Mouse (Mus musculus): Measurements from ENCODE around the gene Tbcd.

Gene Tbcd

DNA sequence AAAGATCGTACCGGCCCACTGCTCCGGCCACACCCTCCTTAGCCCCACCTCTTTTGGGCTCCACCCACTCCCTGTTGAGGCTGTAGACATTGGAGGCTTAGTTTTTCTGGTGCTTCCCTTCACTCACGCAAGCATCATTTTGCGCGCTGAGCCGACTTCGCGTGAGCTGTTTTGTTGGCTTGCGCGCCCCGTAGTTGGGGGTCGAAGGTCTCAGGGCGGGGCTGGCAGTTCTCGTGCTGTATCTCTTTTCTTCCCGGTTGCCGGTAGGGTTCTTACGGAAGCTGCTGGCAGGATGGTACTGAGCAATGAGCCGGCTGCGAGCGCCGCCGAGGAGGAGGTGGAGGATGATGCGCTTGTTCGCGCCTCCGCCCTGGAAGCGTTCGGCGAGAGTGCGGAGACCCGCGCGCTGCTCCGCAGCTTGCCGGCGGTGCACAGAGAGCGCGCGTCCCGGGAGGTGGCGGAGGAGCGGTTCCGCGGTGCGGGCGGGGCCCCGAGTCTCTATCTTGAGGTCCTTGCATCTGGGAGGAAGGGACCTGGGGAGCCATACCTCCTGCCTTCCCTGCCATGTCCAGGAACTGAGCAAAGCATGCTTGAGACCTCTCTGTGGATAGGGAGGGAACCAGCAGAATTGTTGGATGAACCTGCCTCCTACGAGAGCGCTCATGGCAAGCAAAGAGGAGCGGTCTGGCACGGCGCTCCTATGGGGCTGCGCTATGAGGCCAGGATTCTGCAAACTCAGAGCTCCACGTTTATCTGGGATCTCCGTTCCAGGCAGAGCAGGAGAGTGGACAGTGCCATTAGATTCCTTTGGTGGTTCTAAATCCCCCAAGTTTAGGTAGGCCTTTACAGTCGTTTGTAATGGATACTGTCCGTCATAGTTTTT is at the start of gene Tbcd:
Tbcd (plus strand) TSS at position 197 of the 883 bp plus-strand sequence.
- TF ChIP-seq GATA4 (IDR thresholded peaks at IDR 0.05; ENCODE audit: insufficient replicate concordance, low read length), result peak; percentile 57; the same call in 1 of the 2 replicates

DNA sequence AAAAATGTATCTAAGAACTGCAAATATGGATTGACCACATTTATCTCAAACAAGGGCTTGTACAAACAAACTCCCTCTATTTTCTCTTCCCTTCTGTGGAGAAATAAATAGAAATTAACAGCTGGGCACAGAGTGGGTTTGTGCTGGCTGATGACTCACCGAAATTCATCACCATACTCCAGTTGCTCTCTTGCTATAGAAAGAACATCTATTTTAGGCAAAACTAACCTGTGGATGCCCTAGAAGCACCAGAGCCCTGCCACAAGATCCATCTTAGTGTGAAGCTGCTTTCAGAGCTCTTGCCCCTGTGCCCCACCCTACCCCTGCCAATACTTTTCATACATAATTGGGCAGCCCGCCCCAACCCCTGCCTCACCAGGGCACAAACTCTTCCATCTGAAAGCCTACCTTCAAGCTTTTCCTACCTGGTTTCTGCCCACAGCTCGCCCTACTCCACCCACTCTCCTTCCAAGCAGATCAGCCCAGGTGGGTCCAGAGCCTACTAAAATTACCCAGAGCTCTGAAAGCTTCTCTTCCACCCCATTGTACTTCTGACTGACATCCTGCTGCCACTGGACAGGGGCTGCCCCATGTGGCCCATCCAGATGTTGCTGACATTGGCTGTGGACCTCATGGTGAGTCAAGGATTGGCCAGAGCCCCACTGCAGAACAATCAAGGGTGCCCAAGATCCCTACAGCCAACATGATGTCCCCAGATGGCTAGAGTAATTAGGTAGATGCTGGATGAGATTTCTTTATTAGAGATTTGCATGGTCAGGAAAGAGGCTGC is 44.2 kb upstream of the Tbcd start:
- TF ChIP-seq GATA4 (IDR thresholded peaks at IDR 0.05; ENCODE audit: insufficient replicate concordance, low read length), result no peak

DNA sequence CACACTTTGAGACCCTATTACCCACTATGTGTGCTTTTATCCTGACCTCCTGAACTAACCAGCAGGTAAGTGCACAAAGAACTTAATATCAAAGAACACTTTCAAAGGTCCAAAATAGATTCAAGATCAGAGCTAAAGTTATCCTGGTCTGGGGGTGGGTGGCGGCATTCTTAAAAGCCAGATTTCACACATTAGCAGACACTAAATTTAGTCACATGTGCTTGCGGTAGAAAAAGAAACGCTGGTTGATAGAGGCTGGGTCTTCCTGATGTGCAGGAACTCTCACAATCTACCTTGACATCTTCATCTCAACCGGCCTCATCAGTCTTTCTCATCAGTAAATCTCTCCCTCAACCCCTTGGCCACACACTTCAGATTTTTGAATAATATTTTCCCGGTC is 37.0 kb upstream of the Tbcd start:
- no peak for TF ChIP-seq GATA4 (IDR thresholded peaks at IDR 0.05; ENCODE audit: insufficient replicate concordance, low read length)

DNA sequence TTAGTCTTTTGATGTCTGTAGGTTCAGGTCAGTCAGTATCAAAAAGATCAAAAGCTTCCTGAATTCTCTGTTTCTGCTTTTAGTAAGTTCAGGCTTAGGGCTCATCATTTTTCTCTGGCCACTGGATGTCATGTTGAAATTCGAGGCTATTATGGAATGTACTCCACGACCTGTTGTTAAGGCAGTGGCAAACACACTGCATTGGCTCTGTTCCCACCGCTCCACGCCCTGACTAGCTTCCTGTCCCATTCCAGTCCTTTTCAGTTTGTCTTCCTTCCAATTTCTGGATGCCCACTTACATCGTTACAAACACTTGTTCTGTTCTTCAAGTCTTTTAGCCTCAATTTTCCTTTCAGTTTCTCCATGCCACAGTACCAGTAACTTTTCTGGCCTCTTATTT is 36.4 kb upstream of the Tbcd start:
- no peak for TF ChIP-seq GATA4 (IDR thresholded peaks at IDR 0.05; ENCODE audit: insufficient replicate concordance, low read length)

DNA sequence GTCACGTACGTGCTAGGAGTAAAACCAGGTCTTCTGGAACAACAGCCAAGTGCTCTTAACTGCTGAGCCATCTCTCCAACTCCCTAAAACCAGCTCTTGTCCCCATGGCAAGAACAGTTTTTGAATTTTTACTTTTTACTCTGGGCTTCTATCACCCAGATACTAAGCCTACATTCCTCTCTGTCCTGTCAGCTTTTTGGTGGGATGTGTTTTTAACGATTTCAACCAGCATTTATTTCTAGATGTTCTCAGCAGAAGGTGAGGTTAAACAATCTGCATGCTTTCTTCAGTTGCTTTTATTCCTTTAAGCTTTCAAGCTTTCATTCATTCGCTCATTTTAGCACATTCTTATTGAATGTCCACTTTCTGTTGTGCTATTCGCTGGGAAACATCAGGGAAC is 33.8 kb upstream of the Tbcd start:
- TF ChIP-seq GATA4 (IDR thresholded peaks at IDR 0.05; ENCODE audit: insufficient replicate concordance, low read length), result no peak

DNA sequence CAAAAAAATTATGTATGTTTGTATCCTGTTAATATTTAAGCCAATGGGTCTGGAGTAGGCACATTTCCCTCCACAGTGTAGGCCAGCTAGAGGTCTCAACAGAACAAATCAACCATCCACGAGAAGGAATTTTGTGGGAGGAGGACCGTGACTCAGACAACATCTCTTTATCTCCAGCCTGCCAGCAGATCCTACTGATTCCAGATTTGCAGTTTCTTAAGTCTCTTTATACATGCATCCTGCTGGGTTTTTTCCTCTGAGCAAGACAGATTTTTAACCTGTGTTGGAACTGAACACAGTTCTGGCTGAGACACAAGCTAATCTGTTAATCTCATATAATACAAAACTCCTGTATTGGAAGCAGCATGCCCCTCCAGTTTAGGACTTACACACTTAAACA is 32.8 kb upstream of the Tbcd start:
- no peak for TF ChIP-seq GATA4 (IDR thresholded peaks at IDR 0.05; ENCODE audit: insufficient replicate concordance, low read length)

DNA sequence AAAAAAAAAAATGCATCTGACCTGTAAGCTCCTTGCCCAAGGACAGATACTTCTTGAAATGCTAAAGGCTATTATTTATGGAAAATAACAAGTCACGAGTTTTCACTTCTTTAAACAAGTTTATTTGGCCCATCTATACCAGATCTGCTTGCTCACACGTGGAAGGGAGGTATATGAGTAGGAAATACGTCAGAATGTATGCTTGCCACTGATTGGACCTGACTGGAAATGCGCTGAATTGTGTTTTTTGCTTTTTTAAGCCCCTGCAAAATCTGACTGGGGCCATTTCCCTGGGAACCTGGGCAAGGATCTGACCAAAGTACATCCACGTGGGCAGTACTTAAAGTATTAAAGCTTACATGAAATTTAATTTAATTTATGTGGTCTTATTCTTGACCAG is 31.4 kb upstream of the Tbcd start:
- TF ChIP-seq GATA4 (IDR thresholded peaks at IDR 0.05; ENCODE audit: insufficient replicate concordance, low read length), result no peak

DNA sequence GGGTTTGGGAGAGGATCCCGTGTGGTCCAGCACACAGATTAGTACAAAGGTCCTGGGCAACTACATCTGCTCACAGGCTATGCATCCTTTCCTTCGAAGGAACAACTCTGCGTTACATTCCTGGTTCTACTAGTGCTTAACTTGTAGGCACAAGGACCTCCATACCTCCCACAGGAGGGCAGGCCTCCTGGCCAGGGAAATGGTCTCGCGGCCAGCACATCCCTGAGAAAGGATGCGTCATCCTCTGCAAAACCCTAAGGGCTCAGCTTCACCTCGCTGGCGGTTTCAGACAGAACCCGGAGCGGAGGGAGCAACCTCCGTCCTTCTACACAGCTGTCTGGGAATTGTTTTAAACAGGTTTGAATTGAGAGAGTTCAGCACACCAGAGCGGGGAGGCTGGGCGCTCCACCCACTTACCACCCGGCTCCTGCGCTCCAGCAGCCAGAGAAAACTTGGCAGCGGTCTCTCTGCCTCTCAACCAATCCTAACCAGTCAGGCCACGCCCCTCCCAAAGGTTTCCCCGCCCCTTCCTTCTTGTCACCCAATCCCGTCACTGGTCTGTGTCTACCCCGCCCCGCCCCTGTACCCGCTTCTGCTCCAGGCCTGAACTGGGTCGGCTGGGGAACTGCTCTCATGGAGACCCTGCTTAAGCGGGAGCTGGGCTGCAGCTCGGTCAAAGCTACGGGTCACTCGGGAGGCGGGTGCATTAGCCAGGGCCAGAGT is 30.8 kb upstream of the Tbcd start, which contains the start of gene Fn3krp:
Fn3krp (plus strand) TSS at position 572 of the 723 bp plus-strand sequence.
- no peak for TF ChIP-seq GATA4 (IDR thresholded peaks at IDR 0.05; ENCODE audit: insufficient replicate concordance, low read length)

DNA sequence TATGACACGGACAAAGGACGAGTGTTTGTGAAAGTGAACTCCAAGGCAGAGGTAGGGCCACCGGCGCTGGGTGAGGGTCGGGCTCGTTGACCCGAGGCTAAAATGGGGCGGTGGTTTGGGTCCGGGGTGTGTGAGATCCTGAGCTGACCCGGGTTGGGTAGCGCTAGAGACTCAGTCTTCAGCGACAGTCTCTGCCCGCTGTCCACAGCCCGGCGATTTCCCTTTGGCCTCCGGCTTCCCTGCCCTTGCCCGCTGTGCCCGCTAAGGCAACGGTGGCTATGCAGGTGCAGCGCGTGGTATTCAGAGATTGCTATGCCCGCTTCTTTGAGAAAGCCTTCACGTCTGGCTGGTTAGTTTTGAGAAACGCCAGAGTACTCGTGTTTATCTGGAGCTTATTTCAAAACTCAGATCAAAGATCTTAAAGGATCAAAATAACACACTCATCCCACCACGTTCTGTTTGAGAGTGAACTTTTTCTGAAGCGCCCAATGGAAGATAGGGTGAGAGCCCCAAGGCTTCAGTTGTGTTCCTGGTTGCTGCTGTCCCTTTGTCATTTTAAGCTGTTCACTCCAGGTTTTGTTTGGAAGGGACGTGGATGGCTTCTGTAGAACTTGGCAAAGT is 30.1 kb upstream of the Tbcd start:
- no peak for TF ChIP-seq GATA4 (IDR thresholded peaks at IDR 0.05; ENCODE audit: insufficient replicate concordance, low read length)

DNA sequence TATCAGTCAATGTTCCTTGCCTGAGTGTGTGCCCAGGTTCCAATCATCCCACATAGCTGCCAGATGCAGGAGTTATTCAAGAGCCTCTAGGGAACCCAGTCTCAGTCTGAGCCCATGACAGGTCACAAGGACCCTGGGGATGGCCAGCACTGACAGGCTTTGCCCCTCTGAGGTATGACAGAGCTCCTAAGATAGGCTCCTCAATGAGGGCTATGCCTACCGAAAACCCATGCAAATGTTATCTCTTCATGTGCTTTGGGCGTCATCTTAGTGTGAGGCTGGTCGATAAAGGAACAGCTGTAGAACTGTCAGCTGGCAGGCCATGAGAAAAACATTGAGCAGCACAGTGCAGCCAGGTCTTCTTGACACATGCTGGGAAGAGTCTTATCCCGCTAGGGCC is 18.4 kb upstream of the Tbcd start:
- no peak for TF ChIP-seq GATA4 (IDR thresholded peaks at IDR 0.05; ENCODE audit: insufficient replicate concordance, low read length)

DNA sequence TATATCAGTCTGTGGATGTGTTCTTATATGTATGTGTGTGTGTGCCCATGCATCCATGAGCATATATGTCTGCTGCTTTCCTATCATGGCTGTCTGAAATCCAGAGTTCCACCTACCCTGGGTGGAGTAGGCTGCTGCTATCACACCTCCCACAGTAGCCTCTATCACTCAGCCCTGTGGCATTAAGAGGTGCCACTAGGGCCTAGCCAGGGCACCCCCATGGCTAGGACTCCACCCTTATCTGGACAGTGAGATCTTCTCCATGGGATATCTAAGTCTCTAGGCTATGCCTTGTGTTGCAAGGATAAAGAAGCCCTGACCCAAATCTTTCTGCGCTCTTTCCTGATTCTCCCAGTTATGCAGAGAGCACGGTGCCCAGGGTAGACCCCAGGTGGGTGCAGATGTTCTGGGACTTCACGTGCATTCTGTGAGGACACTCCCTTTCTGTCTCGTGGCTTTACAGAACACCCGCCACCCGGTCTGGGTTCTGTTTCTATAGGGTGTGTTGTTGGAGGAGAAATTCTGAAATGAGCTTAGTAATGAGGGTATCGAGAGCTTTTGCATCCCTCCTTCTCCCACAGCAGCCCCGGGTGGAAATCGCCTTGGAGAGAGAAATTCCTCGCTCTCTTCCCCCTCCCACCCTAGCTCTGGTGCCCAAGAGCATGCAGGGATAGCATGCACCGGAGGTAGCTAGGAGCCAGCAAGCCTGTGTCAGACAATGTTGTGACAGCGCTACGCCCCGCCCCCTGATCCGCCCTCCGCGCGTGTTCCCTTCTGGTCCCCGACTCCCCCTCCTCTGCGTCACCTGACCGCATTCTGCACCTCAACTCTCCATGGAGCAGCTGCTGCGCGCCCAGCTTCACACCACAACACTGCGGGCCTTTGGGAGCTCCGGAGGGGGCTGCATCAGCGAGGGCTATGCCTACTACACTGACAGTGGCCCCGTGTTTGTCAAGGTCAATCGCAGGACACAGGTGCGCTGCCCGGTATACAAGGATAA is 17.3 kb upstream of the Tbcd start, which contains the start of gene Fn3k:
Fn3k (plus strand) TSS at position 758 of the 1,000 bp plus-strand sequence.
- no peak for TF ChIP-seq GATA4 (IDR thresholded peaks at IDR 0.05; ENCODE audit: insufficient replicate concordance, low read length)

DNA sequence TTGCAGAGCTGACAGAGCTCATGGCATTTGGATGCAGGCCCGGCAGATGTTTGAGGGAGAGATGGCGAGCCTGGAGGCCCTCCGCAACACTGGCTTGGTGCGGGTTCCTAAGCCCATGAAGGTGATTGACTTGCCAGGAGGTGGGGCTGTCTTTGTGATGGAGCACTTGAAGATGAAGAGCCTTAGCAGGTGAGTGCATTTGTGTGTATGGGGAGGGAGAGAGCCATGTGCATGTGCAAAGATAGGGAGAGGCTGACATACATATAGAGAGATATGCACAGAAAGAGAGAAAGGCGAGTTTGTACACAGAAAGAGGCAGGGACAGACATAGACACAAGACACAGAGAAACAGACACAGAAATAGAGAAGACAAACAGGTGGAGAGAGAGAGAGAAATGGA is 14.5 kb upstream of the Tbcd start:
- no peak for TF ChIP-seq GATA4 (IDR thresholded peaks at IDR 0.05; ENCODE audit: insufficient replicate concordance, low read length)

DNA sequence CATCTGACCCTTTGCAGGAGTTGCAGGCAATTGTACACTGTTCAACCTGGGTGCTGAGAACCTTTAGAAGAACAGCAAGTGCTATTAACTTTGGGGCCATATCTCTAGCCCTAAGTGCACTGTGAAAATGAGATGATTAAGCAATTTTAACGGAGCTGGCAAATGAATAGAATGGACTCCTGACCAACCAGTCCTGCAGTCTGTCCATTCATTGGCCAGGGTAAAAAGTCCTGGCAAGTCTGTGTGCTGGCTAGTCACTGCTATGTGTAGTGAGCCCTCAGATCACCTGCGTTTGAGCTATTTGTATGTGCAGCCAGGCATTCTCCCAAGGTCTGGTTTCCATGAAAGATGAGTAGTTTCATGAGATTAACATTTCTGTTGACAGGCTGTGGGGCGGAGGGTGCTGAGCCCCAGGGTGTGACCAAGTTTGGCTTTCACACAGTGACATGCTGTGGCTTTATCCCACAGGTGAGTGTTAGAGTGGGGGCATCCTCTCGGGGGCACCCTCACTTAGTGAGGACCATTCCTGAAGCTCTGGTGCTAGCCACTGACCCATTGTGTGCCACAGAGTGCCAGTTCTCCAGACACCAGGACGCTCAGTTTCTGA is 12.0 kb upstream of the Tbcd start:
- TF ChIP-seq GATA4 (IDR thresholded peaks at IDR 0.05; ENCODE audit: insufficient replicate concordance, low read length), result no peak; the same call in 1 of the 2 replicates
